Mouse (Mus musculus) E14TG2a.4 (cell line): ENCODE results near the gene Aff1.

Experiments
- CTCF ChIP-seq: conservative IDR thresholded peaks from 2 replicates; pipeline ENCODE4 v1.5.1; 2014; ENCODE audit warnings: low read length
- NANOG ChIP-seq: IDR thresholded peaks from 2 replicates; pipeline ENCODE4 v1.6.1; 2014; ENCODE audit warnings: borderline replicate concordance, low read length, mixed read lengths
- POU5F1 ChIP-seq: IDR thresholded peaks from 2 replicates; pipeline ENCODE4 v1.6.1; 2014; ENCODE audit warnings: low read length, borderline replicate concordance

DNA sequence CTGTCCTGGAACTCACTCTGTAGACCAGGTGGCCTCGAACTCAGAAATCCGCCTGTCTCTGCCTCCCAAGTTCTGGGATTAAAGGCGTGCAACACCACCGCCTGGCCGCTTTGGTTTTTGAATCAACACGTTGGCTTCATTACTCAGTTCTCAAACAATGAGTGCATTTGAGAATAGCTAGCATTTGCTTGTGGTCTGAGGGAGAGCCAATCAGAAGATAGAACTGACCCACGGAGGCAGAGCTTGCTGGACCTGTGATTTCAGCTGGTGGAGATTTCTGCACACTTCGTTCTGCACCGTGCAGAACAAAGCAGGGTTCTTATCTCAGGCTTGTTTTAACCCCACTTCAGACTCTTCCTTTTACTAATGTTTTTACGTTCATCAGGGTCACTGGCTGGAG, 93.9 kb downstream of the Aff1 start:
- no peak for TF ChIP-seq CTCF
- TF ChIP-seq NANOG = no peak
- TF ChIP-seq POU5F1 = no peak
